Mouse (Mus musculus) mature B cell (primary cell): Measurements from ENCODE around the gene Hsd17b1.

Source experiments
- in situ Hi-C: fragments of 300-500 bp; cut with MboI; formaldehyde crosslinking; loops from 2 replicates; pipeline ENCODE4 v1.14.3; 2019

The Hsd17b1 gene

DNA sequence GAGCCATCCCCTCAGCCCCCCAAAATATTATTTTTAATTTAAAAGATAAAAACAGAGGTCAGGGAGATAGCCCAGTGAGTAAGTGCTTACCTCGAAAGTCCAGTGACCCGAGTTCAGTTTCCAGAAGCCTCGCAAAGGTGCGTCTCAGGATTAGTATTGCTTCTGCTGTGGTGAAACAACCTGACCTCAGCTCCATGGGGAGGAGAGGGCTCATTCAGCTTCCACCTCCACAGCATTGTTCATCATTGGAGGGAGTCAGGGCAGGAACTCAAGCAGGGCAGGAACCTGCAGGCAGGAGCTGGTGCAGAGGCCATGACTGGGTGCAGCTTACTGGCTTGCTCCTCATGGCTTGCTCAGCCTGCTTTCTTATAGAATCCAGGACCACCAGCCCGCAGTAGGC, 17.2 kb upstream of the Hsd17b1 start:
- in situ Hi-C loops = no loop called here

DNA sequence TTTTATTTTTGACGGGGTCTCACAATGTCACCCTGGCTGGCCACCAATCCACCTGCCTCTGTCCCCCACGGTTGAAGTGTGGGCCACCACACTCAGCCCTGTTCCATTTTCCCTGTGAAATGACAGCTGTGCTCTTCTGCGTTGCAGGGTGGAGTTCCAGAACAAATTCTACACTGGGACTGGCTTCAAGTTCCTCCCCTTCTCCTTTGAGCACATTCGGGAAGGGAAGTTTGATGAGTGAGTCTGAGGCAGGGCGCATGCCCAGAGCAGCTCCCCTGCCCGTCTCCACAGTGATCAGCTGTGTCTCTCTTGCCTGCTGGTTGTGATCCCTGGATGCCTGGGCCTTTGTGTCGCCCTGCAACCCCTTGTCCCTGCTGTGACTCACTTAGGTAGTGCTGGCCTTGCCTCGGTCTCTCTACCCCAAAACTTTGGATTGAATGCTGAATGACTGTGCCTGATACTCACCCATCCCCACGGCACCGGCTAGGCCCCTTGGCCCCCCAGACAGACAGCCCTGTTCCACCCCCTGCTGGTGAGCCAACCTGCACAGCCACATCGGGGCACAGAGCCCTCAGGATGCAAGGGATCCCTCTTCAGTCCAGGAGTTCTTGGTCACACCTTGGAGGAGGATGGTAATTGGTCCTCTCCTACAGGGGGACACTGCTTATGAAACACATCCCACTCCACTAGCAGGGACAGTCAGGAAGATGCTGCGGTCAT, 15.9 kb upstream of the Hsd17b1 start:
- in situ Hi-C loops = no loop called here

DNA sequence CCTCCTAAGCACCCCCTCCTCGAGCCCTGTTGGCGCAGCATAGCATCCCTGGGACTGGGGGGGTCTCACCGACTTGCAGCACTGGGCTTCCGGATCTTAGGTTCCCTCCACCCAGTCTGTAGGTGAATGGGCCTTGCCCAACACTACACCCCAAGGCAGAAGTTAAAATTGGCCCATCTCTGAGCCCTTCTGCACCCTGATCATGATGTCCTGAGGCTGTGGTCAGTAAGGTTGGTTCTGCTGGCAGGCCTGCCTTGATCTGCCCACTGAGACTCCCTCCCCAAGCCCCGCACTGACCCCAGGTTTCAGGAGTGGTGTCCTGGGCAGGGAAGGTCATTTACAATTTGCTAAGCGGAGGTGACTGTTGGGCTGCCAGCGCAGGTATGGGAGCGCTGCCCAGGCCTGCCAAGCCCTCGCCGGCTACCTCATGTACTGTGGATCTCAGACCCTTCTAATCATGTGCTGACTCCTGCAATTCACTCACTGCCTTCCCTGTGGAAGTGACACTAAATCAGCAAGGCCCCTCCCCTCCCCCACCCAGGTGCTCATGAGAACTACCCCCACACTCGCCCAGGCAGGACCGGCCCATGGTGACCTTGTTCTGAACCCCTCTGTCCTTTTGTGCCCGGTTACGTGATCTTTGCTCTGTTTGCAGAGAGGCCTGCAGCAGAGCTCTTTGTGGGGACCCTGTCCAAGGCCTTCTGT, 15.1 kb upstream of the Hsd17b1 start:
- in situ Hi-C loops = no loop called here

DNA sequence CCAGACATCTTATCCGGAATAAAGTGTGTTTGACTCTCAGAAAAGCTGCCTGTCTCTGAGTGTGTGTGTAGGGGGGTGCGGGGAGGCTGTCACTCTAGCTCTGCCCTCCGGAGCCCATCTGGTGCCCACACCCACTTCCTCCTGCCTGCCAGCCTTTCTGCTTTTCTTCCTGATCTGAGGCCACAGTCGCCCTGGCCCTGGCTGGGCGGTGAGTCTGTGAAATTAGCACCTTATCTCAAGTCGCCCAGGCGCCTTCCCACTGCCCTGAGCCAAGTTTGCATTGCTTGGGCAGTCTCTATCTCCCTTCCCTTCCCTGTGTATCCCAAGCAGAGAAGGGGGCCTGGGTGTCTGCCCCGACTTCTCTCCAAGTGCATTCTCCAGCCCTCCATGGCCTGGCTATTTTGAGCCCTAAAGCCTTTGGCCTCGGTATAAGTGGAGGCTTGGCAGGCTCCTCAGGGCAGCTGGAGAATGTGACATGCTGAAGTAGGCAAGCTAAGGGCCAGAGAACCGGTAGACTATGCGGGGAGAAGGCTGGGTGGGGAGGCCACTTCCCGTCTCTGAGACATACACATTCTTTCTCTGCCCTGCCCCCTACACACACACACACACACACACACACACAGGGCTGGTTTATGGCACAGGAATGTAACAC, 14.4 kb upstream of the Hsd17b1 start:
- in situ Hi-C loops = no loop called here

DNA sequence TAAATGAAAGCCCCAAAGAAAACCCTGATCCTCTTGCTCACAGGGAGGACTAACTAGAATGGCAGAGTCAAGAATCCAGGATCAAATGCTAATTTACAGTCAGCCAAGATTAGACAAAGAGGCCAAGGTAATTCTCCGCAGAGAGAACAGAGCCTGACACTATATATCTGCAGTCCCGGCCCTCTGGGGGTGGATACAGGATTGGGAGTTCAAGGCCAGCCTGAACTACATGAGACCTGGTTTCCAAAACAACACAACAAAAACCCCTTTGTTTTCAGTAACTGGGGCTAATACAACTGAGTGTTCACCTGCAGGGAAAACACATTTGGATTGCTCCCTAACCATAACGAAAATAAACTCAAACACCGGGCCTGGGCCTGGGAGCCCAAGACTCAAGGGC, 13.7 kb upstream of the Hsd17b1 start:
- in situ Hi-C loops = no loop called here

DNA sequence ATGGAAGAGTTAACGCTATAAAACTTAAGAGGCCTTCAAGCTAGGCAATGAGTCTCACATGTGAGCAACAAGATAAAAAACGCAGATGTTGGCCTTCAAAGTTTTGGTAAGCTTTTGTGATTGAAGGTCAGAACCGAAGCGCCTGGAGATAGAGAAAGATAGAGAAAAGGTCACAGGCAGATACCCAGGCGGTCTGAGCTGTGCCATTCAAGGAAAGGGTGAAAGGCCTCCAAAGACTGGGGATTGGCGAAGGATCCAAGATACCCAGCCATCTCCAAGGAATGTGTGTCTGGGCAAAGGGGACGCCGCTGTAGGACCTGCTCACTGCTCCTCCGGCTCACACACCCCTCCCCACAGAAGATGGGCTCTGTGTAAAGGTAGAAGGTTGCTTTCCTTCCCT, 13.2 kb upstream of the Hsd17b1 start:
- in situ Hi-C loops = loop anchor here (5.0 kb wide), 1 partner anchor 83 kb away; no protein-coding TSS in a partner anchor

DNA sequence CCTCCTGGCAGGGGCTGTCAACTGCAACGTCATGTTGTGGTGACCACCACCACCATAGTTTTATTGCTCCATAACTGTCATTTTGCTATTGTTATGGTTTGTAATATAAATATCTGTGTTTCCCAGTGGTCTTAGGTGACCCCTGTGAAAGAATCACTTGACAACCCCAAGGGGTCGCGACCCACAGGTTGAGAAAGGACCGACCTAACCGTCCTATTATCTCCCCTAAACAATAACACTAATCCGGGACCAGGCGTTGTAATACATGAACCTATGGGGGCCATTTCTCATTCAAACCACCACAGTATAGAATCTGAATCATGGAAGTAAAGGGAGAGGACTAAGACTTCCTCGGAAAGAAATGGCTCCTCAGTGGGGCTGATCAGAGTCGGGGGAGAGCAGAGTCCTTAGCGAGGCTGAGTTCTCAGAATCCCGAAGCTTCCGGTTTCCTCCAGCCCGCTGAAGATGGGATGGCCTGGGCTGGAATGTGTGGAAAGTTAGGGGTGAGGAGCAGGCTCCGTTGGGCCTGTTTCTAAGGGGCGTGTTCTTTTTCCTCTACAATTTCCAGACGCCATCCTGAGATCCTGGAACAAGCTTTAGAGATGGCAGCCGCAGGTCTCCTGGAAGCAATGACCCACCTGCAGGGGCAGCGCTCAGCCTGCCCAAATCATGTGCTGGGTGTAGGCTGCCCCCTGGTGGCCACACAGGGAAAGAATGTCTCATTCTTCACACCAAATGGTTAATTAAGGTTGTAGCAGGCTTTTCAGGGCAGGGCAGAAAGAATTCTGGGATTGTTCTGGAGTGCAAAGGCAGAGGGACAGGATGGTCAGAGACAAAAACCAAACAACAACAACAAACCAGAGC, 11.4 kb upstream of the Hsd17b1 start:
- in situ Hi-C loops = loop anchor here (5.0 kb wide), 1 partner anchor 84 kb away; no protein-coding TSS in a partner anchor

DNA sequence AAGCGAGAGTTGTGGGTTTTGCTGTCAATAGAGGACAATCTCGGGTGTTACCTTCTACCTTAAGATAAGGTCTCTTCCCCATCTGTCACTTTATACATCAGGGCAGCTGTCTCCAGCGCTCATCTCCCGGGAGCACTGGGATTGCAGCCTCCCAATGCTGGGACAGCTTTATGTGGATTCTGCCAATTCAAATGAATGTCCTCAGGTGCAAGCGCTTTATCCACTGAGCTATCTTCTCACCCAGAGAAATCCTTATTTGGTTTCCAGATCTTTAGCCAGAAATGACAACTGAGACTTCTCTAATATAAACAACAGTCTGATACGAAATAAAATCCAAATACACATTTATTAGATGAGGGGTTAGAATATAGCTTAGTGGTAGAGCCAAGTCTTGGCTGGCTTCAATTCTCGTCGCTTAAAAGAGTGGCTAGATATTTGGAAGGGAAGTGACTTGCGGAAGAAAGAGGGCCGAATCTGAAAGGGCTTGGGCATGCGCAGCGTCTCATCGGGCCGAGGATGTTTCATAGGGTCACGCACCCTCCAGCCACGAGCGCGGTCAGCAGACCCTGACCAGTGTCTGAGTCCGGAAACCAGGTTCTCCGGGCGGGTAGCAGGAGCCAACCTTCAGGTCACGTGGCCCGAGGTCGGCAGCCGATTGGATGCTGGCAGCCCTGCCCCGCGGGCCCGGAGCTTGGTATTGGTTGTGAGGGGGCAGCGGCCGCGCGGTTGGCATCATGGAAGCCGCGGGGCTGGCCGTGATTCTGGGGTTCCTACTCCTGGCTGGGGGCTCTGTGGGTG, 8.6 kb upstream of the Hsd17b1 start, which contains the start of gene Naglu:
TSS of gene Naglu (plus strand) at position 622 of the 798 bp plus-strand sequence.
- in situ Hi-C loops = loop anchor here (5.0 kb wide), 1 partner anchor 87 kb away; no protein-coding TSS in a partner anchor

DNA sequence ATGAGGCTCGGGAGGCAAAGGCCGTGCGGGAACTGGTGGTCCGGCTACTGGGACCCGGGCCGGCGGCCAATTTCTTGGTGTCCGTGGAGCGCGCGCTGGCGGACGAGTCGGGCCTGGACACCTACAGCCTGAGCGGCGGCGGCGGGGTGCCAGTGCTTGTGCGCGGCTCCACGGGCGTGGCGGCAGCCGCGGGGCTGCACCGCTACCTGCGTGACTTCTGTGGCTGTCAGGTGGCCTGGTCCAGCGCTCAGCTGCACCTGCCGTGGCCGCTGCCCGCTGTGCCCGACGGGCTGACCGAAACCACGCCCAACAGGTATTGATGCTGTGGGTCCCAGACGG, 8.1 kb upstream of the Hsd17b1 start:
- in situ Hi-C loops = no loop called here

DNA sequence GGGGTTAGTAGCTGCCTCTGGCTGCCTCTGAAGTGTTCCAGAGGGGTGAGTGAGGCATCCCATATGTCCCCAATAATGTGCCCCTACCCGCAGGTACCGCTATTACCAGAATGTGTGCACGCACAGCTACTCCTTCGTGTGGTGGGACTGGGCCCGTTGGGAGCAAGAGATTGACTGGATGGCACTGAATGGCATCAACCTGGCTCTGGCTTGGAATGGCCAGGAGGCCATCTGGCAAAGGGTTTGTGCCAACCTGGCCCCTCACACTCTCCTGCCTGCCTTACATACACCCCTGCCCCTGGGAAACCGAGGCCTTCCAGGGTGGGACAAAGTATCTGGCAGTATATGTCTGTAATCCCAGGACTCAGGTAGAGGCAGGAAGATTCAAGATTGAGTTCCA, 7.2 kb upstream of the Hsd17b1 start:
- in situ Hi-C loops = no loop called here

DNA sequence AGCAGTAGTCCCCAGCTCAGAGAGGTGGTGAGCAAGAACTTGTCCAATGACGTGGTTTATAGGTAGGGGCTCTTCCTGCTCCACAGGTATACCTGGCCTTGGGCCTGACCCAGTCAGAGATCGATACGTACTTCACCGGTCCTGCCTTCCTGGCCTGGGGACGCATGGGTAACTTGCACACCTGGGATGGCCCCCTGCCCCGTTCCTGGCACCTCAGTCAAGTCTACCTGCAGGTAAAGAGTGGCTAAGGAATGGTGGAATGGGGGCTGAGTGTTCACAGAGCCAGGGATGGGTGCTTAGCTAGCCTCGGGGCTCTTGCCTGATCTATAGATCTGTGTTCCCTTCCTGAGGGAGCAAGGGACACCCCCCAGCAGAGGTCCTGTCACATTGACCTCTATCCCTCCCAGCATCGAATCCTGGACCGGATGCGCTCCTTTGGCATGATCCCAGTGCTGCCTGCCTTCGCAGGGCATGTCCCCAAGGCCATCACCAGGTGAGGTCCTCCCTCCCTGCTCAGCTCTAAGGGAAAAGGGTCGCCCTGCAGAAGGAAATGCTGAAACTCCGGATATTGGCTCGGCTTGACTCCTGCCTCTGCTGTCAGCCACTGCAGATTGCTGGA, 6.3 kb upstream of the Hsd17b1 start:
- in situ Hi-C loops = no loop called here

DNA sequence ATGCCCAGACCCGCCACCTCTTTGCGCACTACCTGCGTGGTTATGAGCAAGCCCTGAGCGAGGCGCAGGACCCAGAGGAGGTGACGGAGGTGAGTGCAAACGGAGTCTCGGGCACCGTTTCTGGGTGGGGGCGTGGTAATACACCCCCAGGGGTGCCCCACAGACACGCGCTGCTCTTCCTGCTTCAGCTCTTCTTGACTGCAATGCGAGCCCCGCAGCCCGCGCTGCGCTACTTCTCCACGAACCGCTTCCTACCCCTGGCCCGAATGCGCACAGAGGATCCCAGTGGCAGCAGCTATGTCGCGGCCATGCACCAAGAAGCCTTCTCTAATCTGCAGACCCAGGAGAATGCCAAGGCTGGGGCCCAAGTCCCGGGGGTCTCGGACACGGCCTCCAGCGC, 1.5 kb downstream of the Hsd17b1 start:
- in situ Hi-C loops = no loop called here

DNA sequence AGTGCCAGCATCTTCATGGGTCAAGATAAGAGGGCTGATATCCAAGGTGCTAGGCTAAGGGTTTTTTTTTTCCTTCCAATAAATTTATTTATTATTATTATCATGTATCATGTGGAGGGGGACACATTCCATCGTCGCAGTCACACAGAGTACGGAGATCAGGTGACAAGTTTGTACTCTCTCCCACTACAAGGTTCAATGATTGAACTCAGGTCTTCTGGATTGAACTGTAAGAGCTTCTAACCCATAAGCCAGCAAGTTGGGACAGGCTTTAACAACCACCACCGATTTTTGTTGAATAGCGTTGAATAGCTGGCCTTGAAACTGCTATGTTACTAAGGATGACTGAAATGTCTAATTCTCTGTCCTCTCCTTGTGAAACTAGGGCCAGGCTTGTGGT, 2.2 kb downstream of the Hsd17b1 start:
- in situ Hi-C loops = no loop called here

DNA sequence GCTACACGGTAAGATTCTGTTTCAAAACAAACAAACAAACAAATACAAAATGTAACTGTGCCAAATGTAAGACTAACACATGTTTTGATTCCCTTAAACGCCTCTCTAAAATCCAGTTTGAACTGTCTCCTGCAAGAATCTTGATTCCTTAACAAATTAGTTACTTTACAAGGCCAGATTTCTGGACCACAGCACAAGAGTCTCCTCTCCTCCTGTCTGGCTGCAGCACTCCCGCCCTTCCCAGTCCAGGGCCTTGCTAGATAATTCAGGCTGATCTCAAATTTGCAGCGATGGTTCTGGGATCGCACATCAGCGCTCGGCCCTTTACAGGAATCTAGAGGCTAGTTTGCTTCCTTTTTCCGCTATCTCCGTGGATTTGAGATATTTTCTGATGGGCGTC, 3.4 kb downstream of the Hsd17b1 start:
- in situ Hi-C loops = no loop called here

DNA sequence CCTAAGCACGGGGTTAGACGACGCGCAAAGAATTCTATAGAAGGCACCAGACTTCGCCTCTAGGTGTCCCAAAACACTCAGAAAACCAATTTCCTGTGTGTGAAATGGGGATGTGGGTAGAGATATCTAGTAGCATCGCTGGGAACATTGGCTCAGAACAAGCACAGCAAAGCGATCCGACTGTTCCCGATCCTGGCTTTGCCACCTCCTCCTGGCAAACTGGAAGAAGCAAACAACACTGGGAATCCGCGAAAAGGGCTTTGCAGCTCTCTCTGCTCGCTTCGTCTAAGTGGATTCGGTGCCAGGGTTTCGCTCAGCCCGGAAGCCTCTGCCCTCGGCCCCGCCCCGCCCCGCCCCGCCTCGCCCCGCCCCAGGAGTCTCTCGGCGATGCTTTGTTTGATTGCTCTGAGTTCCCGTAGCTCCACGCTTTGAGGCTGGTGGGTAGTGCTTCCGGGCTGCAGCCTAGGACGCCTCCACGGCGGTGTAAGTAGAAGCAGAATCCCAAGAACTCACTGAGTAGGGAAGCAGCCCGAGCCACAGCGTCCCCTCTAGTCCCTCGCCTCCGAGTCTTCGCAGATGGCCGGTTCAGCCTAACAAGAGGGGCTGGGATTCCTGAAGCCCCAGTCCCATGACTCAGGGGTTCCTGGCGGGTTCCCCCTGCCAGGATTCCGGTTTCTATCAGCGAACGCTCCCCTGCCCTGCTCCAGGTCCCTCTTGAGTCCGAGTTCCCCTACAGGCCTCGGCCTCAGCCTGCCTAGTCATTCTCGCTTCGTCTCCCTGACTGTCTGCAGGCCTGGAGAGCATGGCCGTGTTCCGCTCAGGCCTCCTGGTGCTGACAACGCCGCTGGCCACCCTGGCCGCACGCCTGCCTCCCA, 4.2 kb downstream of the Hsd17b1 start, which contains the start of gene Coasy:
TSS of gene Coasy (plus strand) at position 358 of the 875 bp plus-strand sequence.
- in situ Hi-C loops = no loop called here

DNA sequence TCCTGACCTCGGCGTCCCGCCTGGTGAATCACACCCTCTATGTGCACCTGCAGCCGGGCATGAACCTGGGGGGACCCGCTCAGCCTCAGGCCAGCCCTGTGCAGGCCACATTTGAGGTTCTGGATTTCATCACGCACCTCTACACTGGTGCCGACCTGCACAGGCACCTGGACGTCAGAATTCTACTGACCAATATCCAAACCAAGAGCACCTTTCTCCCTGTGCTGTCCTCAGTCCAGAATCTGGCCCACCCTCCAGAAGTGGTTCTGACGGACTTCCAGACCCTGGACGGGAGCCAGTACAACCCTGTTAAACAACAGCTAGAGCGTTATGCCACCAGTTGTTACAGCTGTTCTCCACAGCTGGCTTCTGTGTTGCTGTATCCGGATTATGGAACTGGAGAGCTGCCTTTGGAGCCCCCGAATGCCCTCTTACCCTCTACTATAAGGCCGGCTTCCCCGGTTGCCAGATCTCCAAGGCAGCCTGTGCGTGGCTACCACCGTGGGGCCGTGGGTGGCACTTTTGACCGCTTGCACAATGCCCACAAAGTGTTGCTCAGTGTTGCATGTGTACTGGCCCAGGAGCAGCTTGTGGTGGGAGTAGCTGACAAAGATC, 5.0 kb downstream of the Hsd17b1 start:
- in situ Hi-C loops = no loop called here

DNA sequence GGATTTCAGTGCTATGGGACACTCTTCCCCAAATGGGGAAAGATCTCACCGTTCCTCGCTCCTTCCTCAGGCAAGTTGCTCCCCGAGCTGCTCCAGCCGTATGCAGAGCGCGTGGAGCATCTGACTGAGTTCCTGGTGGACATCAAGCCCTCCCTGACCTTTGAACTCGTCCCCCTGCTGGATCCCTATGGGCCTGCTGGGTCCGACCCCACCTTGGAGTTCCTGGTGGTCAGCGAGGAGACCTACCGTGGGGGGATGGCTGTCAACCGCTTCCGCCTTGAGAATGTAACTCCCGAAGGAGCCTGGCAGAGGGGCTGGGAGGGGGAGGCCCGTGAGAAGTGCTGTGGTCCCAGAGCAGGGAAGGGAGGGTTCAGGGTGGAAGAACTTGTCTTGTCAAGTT, 6.0 kb downstream of the Hsd17b1 start:
- in situ Hi-C loops = no loop called here

DNA sequence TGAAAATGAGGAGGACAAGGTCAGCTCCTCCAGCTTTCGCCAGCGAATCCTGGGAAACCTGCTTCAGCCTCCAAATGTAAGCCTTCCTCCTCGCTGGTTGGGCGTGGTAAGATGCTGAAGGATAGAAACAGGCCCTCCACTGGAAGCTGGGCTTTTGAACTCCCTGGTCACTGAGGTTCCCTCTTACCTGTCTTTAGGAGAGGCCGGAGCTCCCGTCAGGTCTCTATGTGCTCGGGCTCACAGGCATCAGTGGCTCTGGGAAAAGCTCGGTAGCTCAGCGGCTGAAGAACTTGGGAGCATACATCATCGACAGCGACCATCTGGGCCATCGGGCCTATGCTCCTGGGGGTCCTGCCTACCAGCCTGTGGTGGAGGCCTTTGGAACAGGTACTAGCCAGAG, 6.6 kb downstream of the Hsd17b1 start:
- in situ Hi-C loops = no loop called here
